Mouse (Mus musculus): ENCODE data around the gene Nipsnap3b. TPM values are rescaled to one million over a fixed set of nuclear protein-coding genes. Genes with fewer than 3 reads are reported as not detected.

Nipsnap3b gene
- total RNA-seq (2021) = 10 to 100 TPM in 1 of 2 experiments, 1 to 10 TPM in 1; 9.6 to 11.6 TPM
- long read RNA-seq, experiment 1, transcript Nipsnap3b-201 (6 exons, 1,552 nt) = major isoform, 13 of 15 reads
- long read RNA-seq, experiment 1, partial matches to known transcripts = 0 of 15 reads
- long read RNA-seq, experiment 1, other reads (novel, unspliced or antisense) = 2 of 15 reads
- long read RNA-seq, experiment 2, transcript Nipsnap3b-201 (6 exons, 1,552 nt) = major isoform, 16 of 16 reads
- long read RNA-seq, experiment 2, partial matches to known transcripts = 0 of 16 reads
- long read RNA-seq, experiment 2, other reads (novel, unspliced or antisense) = 0 of 16 reads

GRCm38 (mm10) chr4:53011732-53012361, at the start of gene Nipsnap3b:
Gene Nipsnap3b (plus strand): TSS chr4:53011880.
- DNase-seq = peak; percentile 97

DNA sequence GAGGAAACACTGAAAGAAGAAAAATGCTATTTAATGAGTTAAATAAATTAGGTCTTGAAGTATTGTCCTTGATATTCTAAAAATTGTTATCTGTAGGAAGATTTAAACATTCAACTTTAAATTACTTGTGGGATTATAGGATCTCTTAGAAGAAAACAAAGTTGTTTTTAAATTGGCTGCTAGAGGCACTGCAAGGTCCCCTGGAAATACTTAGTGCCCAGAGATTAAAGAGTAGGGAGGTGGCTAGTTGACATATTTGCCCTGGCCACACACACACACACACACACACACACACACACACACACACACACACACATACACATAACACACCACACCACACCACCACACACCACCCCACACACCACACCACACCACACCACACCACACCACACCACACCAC, 47.4 kb upstream of the Nipsnap3b start, which contains the start of gene Olfr270:
Gene Olfr270 (plus strand): TSS at position 301 of the 400 bp plus-strand sequence.
- DNase-seq = no peak

DNA sequence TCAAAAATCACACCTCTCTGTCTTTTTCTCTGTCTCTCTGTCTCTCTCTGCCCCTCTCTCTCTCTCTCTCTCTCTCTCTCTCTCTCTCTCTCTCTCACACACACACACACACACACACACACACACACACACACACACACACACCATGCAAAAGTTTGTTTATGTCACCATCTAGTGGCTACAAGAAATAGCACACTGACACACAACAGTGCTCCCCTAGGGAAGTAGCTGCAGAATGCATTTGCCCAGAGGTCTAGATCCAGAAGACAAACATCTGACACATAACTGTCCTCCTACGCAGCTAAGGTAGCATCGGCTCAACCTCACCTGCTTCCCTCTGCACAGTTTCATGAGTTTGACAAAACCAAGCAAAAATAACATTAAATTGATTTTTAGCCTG, 26.5 kb upstream of the Nipsnap3b start:
- DNase-seq = no peak

DNA sequence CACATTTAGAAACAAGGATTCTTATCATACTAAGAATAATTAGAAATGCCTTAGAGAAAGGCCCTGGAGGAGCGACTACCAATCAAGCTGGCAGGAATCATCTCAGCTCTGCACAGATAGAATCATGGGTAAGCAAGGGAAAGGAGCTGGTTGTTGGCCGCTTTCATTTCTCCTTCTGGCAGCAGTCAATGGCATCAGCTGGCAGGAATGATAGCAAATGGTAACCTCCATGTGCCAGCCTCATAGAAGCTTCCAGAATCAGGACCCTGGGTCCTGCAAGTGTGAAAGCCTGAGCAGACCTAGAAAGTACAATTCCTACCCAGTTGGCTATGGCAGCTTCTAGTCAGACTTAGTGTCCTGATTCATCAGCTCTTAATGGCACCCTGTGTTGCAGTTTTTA, 25.4 kb upstream of the Nipsnap3b start:
- DNase-seq = no peak

DNA sequence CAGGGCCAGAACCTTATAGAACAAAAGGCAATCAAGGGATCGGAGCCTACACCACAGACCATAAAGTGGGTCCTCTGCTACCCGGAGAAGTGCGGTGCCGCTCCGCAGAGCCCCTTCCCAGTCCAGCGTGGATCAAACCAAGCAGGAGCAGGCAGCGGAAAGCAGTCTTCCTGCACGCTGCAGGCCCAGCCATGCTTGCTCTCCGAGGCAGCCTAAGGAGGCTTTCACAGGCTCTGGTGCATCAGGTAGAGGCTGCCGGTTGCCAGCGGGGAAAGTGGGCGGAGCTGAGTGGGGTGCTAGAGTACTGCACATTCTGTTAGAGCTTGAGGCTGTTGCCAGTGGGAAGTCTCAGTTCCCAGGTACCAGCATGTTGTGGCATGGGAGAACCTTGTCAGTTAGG, 22.4 kb upstream of the Nipsnap3b start, which contains the start of gene Nipsnap3a:
Gene Nipsnap3a (plus strand): TSS at position 25 of the 400 bp plus-strand sequence.
- no peak for DNase-seq

GRCm38 (mm10) chr4:52999449-52999848, 12.2 kb upstream of the Nipsnap3b start:
- DNase-seq = peak; percentile 77

- DNase-seq = no peak
Measured at GRCm38 (mm10) chr4:53000154-53000553, 11.5 kb upstream of the Nipsnap3b start.

DNA sequence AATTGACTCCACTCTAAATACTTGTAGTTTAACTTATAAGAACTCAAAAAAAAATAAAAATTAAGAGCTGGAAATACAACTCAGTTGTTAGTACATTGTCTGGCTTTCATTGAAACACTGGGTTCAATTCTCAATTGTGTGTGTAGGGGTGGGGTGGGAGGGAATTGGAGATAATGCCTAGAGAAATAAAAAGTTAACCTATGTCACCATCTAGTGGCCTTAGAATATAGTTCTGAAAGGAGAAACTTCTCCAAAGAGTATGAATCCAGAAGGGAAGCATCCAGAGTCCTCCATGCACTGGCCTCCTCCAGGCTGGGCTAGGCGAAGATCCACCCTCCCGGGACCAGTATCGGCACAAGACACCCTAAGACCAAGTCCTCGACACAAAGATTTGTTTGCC, 2.5 kb upstream of the Nipsnap3b start:
- DNase-seq = no peak

- DNase-seq = no peak
Measured at GRCm38 (mm10) chr4:53009871-53010270, 1.8 kb upstream of the Nipsnap3b start.

- DNase-seq = no peak
Measured at GRCm38 (mm10) chr4:53014421-53014820, 2.7 kb downstream of the Nipsnap3b start.

DNA sequence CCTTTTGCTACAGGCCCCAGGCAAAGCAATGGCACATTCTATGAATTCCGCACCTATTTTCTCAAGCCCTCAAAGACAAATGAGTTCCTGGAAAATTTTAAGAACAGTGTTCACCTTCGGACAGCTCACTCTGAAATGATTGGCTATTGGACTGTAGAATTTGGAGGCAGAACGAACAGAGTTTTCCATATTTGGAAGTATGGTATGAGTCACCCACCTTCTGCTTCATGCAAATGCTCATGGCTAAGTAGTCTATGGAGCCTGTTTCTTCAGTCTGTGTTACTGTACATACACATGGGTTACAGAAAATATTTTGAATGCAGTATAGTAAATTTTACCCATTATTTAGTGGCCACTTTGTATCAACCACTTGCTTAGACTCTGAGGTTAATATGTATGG, 3.3 kb downstream of the Nipsnap3b start:
- no peak for DNase-seq

DNA sequence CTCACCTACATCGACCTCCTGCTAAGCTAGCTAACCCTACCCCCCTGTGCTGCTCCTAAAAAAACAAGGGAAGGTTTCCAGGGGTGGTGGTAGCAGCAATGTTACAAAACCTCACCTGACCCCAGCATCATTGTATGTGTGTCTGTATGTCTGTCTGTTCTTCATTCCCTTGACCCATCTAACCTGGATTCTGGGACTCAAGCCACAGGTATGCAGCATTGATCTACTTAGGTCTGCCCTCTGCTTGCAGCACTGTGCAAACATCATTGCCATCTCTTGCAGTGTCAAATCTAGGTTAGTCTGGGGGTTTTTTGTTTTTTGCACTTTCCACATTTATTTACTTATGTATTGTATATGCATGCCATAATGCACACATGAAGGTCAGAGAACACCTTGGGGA, 6.7 kb downstream of the Nipsnap3b start:
- no peak for DNase-seq

GRCm38 (mm10) chr4:53023189-53023925, 11.7 kb downstream of the Nipsnap3b start:
- DNase-seq = no peak

GRCm38 (mm10) chr4:53024397-53024796, 12.7 kb downstream of the Nipsnap3b start:
- no peak for DNase-seq

- DNase-seq = no peak
Measured at GRCm38 (mm10) chr4:53027811-53028210, 16.1 kb downstream of the Nipsnap3b start.

DNA sequence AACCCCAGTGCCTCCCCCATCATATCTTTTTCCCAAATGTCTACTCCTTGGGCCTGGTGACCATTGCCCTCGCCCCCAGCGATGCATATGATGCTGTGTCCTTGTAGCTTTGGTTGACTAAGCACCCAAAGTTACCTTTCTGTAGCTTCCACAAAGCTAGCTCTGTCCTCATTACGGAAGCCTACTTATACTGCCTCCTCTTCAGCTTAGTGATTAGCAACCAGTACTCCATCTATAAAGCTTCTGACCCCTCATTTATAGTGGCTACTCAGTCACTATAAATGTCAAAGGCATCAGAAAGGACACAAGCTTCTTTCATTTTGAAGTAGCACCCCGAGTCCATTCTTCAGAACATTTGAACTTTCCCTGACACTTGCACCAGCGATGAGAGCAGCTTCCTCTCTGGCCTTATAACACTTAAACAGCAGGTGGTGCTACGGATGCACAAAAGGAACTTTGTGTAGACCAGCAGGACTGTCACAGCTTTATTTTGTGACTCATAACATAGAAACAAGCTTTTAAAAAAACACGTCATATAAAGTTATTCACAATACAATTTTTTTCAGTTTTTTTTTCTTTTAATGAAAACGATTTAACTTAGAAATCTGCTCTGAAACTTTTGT, 18.8 kb downstream of the Nipsnap3b start:
- DNase-seq = no peak

DNA sequence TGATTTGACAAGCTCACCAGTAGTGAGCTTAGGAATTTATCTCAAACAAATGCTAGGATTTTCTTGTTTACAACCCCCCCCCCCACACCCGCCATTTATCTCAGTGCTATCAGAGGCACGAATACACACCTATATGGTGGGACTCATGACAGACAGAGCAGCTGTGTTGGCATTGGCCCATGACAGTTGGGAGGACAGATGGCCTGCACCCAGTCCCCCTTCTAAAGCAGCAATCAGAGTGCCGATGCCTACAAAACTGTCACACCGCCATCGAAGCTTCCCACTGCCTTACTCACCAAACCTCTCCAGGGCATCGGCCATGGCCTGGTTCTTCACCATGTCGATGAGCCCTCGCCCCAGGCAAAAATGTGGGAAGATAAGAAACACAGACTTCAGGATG, 32.1 kb downstream of the Nipsnap3b start:
- no peak for DNase-seq

DNA sequence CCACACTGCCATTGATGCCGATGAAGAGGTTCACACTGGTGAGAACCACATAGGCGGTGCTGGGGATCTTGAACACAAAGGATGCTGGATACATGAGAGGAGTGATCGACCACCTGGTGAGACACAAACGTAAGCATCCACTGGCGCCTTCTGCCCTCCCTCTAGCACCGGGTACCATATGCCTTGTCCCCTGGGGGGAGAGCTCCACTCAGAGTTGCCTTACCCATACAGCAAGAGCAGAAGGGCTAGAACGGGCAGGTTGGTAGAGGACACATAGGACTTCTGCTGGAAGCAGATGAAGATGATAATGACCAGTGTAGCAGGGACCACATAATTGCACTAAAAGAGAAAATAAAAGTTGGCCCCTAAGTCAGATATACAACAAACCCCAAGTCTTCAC, 34.1 kb downstream of the Nipsnap3b start:
- no peak for DNase-seq

GRCm38 (mm10) chr4:53046238-53047022, 34.8 kb downstream of the Nipsnap3b start:
- DNase-seq = no peak

GRCm38 (mm10) chr4:53062301-53063008, 50.8 kb downstream of the Nipsnap3b start:
- DNase-seq = no peak

All from gastrocnemius, postnatal 10 days (tissue).